Mouse (Mus musculus): ENCODE measurements at regions not wholly inside any gene's neighbourhood (a gene's known extent, or its start where the extent isn't known, plus 50 kb on each side); places are given as distances from the start of the nearest gene placed in this dataset.

- DNase-seq: peak; percentile 36 to 74
These were observed 118.3 kb downstream of the S1pr1 start for GRCm38 (mm10) chr3:115596523-115596922.

DNA sequence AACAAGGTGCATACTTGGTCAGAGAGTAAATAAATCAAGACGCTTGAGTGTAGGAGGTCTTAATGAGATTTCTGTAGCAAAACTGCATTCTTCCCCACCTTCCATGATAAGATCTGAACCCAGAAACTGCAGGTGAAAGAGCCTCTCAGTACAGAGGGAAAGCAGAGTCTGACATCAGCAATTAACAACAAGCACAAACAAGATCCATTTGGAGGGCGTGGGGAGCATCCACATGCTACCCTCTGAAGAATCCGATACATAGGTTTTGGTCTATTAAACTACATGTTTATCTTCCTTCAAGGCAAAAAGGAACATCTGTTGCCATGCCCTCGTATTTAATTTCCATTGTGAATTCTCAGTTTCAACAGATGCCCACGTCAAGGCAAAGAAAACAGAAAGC, 124.2 kb downstream of the S1pr1 start:
- DNase-seq: no peak

DNA sequence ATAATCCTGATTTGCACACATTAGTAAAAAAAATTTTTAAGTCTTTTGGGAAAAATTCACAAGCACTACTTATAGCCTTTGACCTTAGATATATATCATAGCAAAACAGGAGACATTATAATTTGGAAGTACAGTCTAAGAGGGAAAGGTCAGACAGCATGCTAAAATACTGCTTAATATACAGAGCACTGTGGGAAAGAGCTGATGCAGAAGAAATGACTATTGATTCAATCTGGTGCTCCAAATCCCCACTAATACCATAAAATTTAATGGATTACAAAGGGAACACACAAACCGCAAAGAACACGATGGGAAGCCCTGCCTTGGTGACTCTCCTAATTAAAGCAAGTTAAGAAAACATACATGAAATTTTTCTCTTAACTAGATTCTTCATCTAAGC, 126.3 kb downstream of the S1pr1 start:
- DNase-seq: no peak

- DNase-seq: no peak
These were observed 134.5 kb downstream of the S1pr1 start for GRCm38 (mm10) chr3:115580131-115580932.

DNA sequence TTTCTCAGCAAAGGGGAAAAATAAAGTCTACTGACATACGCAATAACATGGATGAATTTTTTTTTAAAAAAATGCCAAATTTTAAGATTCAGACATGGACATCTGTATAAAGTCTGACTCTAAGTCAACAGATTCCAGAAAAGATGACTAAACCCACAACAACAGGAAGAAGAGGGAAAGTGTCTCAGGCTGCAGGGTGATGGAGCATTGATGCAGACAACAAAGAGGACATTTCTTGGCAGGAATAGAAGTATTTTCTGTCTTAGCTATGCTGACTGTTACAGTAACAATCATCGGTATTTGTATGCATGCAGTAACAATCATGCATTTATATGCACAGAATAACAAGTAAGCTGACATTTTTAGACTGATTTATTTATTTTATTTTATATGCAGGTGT, 139.5 kb downstream of the S1pr1 start:
- DNase-seq: no peak

GRCm38 (mm10) chr3:115562735-115563134, 152.1 kb downstream of the S1pr1 start:
- no peak for DNase-seq

DNA sequence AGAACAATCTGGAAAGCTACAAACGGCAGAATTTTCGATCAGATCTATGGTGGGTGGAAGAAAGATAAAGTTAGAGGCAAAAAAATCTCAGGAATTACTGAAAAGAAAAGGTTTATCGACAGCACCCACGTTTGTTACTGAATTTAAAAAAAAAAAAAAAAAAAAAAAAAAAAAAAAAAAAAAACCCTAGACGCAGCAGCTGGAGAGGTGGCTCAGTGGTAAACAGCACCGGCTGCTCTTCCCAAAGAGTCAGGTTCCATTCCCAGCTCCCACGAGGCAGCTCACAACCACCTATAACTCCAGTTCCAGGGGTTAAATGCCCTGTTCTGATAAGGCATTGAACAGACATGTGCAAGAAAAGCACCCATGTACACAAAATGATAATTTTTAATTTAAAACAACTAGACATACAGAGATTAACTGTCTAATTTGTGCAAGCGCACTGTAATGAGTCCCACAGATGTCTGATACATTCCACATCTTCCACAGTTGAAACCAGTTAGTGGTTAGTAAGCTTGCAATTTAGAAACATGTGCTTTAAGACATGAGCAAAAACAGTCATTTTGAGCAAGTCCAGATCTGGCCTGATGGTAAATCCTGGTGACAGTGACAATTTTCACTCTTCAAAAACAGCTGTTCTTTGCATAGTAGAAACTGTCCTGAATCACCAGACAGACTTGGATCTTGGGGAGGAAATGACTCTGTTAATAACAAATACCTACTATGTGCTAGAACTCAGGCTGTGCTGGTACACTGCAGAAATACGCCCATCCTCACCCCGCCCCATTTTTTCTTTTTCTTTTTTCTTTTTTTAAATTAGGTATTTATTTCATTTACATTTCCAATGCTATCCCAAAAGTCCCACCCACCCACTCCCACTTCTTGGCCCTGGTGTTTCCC, 159.8 kb downstream of the S1pr1 start:
- no peak for DNase-seq

- no peak for DNase-seq
These were observed 160.9 kb downstream of the S1pr1 start for GRCm38 (mm10) chr3:115553848-115554515.

DNA sequence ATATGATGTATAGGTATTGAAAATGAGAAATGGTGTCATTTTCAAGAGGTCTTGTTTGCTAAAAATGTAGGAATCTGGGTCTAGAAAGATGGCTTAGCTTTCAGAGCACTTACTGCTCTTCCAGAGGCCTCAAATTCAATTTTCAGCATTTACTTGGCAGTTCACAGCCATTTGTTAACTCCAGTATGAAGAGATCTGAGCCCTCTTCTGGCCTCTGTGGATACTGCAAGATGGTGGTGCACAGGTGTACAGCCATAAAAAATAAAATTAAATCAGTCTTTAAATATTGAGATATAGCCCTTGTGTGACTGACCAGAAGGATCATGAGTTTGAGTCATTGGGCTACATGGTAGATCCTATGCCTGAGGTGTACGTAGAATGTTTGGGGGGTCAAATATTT, 173.1 kb downstream of the S1pr1 start:
- DNase-seq: no peak

DNA sequence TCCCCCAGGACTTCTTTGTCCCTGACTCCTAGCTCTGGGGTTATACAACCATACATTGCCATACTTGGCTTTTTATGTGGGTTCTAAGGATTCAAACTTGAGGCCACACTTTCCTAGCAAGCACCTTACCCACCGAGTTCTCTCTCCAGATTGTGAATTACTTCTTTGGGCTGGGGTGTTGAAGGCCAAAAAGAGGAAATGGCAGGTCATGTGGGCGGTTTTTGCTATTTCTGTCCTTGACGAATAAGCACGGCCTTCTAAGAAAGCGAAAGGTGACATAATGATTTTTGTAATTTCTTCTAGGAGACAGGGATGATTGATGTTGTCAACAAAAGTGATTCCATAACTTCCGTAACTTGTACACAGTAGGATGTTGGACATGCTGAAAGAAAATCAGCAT, 176.5 kb downstream of the S1pr1 start:
- DNase-seq: no peak

- no peak for DNase-seq
These were observed 182.6 kb downstream of the S1pr1 start for GRCm38 (mm10) chr3:115532141-115532735.

- DNase-seq: no peak
These were observed 184.4 kb downstream of the S1pr1 start for GRCm38 (mm10) chr3:115530441-115530840.

DNA sequence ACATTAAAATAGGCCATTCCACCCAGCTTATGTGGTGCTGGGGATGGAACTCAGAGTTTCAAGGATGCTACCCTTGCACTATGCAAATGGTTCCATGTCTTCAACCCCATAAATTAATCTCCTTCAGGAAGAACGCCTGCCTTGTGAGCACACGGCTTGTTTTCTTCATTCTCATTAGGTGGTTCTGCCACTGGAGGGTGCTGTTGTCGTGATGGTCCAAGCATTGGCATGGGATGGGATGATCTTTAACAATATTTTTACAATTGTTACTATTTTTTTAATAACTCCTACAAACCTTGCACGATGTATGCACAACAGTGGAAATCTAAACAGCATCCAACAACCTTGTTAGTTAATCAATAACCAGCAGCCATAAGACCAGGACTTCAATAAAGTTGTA, 185.0 kb downstream of the S1pr1 start:
- no peak for DNase-seq

DNA sequence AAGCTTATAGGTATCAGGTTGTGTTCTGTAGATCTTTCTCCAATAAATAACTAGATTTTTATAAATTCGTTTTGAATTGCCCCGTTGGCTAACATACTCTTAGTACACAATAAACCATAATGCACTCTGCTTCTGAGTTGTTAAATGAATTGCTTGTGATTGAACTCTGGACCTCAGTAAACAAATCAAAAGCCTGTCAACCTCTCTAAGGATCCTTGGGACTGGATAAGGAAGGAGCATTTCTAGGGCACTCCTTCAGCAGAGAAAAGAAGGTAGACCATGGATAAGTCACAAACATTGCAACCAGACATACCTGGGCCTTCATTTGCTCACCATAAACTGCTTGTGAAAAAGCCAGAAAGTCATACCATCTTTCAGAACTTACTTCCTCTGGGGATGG, 191.4 kb downstream of the S1pr1 start:
- no peak for DNase-seq

- DNase-seq: no peak
These were observed 199.2 kb downstream of the S1pr1 start for GRCm38 (mm10) chr3:115515645-115516044.

DNA sequence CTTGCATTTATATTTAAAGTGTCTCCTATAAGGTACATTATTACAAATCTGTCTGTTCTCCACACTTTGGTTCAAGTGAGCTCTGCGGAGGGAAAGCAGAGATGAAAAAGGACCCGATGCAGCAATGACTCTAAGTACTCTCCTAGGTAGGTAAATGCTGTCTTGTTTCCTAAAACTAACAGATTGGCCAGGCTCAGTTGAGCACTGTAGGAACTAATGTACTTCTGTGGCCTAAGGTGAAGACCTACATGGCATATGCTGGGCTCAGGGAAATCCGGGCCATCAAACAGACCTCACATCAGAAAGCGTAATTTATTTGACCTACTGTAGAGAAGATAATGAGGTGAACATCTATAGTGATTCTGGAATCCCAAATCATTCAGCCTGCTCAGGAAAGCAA, 205.2 kb downstream of the S1pr1 start:
- no peak for DNase-seq

GRCm38 (mm10) chr3:115497420-115497819, 217.5 kb downstream of the S1pr1 start:
- no peak for DNase-seq

DNA sequence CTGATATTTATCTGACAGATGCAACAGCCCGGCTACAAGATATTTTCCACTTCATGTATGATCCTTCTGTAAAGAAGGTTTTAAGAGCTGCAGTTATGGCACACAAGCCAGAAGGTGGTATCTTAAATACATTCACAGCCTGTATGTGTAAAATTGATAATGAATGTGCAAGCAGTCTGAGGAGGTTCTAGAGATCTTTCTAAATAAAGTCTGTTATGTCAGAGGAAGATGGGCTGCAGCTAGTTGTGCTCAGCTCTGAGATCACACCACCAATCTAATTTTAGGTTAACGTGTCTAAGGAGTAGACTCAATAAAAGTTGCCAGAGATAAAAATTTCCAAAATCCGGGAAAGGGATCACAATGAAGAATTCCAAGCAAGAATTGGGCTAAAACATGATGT, 218.8 kb downstream of the S1pr1 start:
- DNase-seq: no peak

DNA sequence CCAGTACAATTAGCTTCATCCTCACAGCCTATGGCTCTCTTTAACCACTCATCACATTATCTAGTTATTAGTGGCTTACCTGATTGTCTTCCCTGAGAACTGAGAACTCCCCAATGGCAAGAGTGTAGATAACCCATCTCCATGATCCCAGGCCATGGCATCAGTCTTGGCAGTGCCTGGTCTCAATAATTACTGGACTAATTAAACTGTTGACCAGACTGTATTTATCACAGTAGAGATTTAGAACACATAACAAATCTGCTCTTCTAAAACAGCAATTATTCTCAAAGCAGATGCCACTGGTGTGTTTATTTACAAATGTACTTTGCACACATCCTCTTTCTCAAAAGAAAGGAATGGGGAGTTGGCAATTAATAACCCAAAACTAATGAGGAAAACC, 219.2 kb downstream of the S1pr1 start:
- DNase-seq: no peak

- DNase-seq: no peak
These were observed 245.9 kb downstream of the S1pr1 start for GRCm38 (mm10) chr3:115468980-115469379.

GRCm38 (mm10) chr3:115467850-115468249, 247.0 kb downstream of the S1pr1 start:
- DNase-seq: no peak

- no peak for DNase-seq
These were observed 252.2 kb downstream of the S1pr1 start for GRCm38 (mm10) chr3:115462623-115463022.
